In the genomic region with DNA sequence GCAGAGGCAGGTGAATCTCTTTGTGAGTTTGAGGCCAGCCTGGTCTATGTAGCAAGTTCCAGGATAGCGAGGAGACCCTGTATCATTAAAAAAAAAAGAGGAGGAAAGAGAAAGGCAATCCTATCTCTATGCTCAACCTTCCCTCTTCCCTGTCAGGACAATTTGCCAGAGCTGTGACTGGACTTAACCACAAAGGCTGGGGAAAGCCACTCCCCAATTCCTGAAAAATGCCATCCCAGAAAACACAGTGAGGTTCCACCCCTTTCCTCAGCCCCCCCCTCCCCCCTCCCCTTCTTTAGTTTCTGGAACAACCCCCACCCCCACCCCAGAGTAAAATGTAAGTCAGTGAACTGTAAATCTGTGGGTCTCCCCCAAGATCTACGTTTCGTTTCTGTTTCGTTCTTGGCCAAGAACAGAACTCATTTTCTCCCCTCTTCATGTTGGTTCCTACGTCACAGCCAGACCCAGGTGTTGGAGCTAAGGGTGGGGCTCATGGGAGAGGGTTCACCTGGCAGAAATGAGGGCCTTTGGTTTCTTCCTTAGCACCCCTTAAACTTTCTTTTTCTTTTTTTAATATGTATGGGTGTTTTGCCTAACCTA, we compare ENCODE assay signal across 32 mouse cellular contexts. TPM values are rescaled to one million over a fixed set of nuclear protein-coding genes. Genes with fewer than 3 reads are reported as not detected.
DNase-seq lines count a peak whose midpoint lies in the region; ATAC-seq and TF ChIP-seq lines count a peak whose summit lies in the region.
"Had no signal": no experiment of that assay in that cellular context is flagged by ENCODE, and none has a peak within 500 bp of the region (broad histone marks: within the 10 kb centered on the region; RNA-seq: fewer than 3 reads in every experiment).

No protein-coding gene starts in this region.

- no peak overlapping the region for H3K9ac ChIP-seq in stomach, embryonic 16.5 days (ENCODE audit: low read length)
- H3K9ac ChIP-seq in stomach, postnatal 0 days (ENCODE audit: low read length) = no peak overlapping the region
- no peak overlapping the region for H3K9ac ChIP-seq in liver, embryonic 14.5 days (replicated peaks)
- H3K9ac ChIP-seq: embryonic facial prominence, embryonic 12.5 days; forebrain, embryonic 12.5 days; heart, embryonic 15.5 days; hindbrain, embryonic 14.5 days; neural tube, embryonic 15.5 days had no signal

- ATAC-seq in stomach, embryonic 16.5 days (ENCODE audit: insufficient read depth, low FRiP score) = no peak
- ATAC-seq in stomach, postnatal 0 days (ENCODE audit: low FRiP score, low TSS enrichment) = no peak
- no peak for ATAC-seq in liver, embryonic 14.5 days (ENCODE audit: insufficient read depth)
- ATAC-seq: inflammation-experienced regulatory T-cells, adult 6 months had no signal

- H3K4me3 ChIP-seq in stomach, embryonic 16.5 days (replicated peaks; ENCODE audit: low read length) = no peak overlapping the region
- no peak overlapping the region for H3K4me3 ChIP-seq in stomach, postnatal 0 days (ENCODE audit: low read depth, low read length)
- H3K4me3 ChIP-seq in liver, embryonic 14.5 days (ENCODE audit: insufficient read depth in 1 of 2, low read depth in 2 of 2, low read length in 2 of 2) = no peak overlapping the region
- H3K4me3 ChIP-seq: embryonic facial prominence, embryonic 12.5 days; erythroblast, embryonic 14.5 days; forebrain, embryonic 12.5 days; heart, embryonic 15.5 days; neural tube, embryonic 15.5 days had no signal

- no peak overlapping the region for H3K4me2 ChIP-seq in stomach, embryonic 16.5 days (ENCODE audit: low read depth, low read length)
- no peak overlapping the region for H3K4me2 ChIP-seq in stomach, postnatal 0 days (replicated peaks; ENCODE audit: low read depth)
- no peak overlapping the region for H3K4me2 ChIP-seq in liver, embryonic 14.5 days (ENCODE audit: low read depth)
- H3K4me2 ChIP-seq: embryonic facial prominence, embryonic 12.5 days; forebrain, embryonic 12.5 days; heart, embryonic 15.5 days; hindbrain, embryonic 14.5 days; midbrain, embryonic 11.5 days; neural tube, embryonic 15.5 days had no signal

- H3K36me3 ChIP-seq in stomach, embryonic 16.5 days (ENCODE audit: control insufficient read depth, insufficient read depth, low read length) = no peaks in the 10 kb centered on the region
- no peaks in the 10 kb centered on the region for H3K36me3 ChIP-seq in stomach, postnatal 0 days (ENCODE audit: control insufficient read depth, insufficient read depth, low read length)
- H3K36me3 ChIP-seq in liver, embryonic 14.5 days (replicated peaks; ENCODE audit: control insufficient read depth, insufficient read depth, low read depth) = no peaks in the 10 kb centered on the region
- H3K36me3 ChIP-seq: embryonic facial prominence, embryonic 12.5 days; forebrain, embryonic 12.5 days; G1E; heart, embryonic 15.5 days; neural tube, embryonic 15.5 days had no signal

- H3K27me3 ChIP-seq in stomach, embryonic 16.5 days (ENCODE audit: control insufficient read depth, insufficient read depth, low read length) = no peaks in the 10 kb centered on the region
- H3K27me3 ChIP-seq in stomach, postnatal 0 days (ENCODE audit: control insufficient read depth, insufficient read depth, low read length) = no peaks in the 10 kb centered on the region
- H3K27me3 ChIP-seq in liver, embryonic 14.5 days (ENCODE audit: control insufficient read depth, insufficient read depth, low read length) = no peaks in the 10 kb centered on the region
- H3K27me3 ChIP-seq: embryonic facial prominence, embryonic 12.5 days; heart, embryonic 15.5 days; neural tube, embryonic 15.5 days had no signal

- no peak for TF ChIP-seq EP300 in stomach, postnatal 0 days (optimal IDR thresholded peaks at IDR 0.05)
- no peak for TF ChIP-seq EP300 in liver, embryonic 14.5 days (IDR thresholded peaks at IDR 0.05; ENCODE audit: low read depth)

- DNase-seq in stomach, postnatal 0 days (ENCODE audit: low spot score) = no peak
- DNase-seq in NIH3T3 (ENCODE audit: low read depth) = peak; percentile 84
- DNase-seq in liver, embryonic 14.5 days (ENCODE audit: low read depth in 3 of 3, low spot score in 3 of 3) = no peak
- DNase-seq in layer of hippocampus, adult 18-20 months (ENCODE audit: low spot score in 2 of 2) = no peak
- no peak for DNase-seq in frontal cortex, postnatal 14 days (ENCODE audit: low spot score in 2 of 2)
- DNase-seq in layer of hippocampus, postnatal 10 days (ENCODE audit: low spot score in 2 of 2) = no peak
- DNase-seq: adrenal gland, postnatal 10 days; cerebellum, postnatal 10 days; gastrocnemius, postnatal 36 days; heart, postnatal 36 days; kidney, adult 2 months; lung, postnatal 10 days; right cerebral cortex, adult 18-20 months; thymus, postnatal 14 days had no signal

- no peak for TF ChIP-seq CTCF in stomach, postnatal 0 days (IDR thresholded peaks at IDR 0.05; ENCODE audit: low read depth)
- TF ChIP-seq CTCF in liver, embryonic 14.5 days (IDR thresholded peaks at IDR 0.05; ENCODE audit: low read depth) = no peak

- no peaks in the 10 kb centered on the region for H3K9me3 ChIP-seq in stomach, embryonic 16.5 days (replicated peaks; ENCODE audit: control insufficient read depth, low read length)
- no peaks in the 10 kb centered on the region for H3K9me3 ChIP-seq in stomach, postnatal 0 days (ENCODE audit: control insufficient read depth, low read length)
- H3K9me3 ChIP-seq in liver, embryonic 14.5 days (ENCODE audit: control insufficient read depth, low read length) = no peaks in the 10 kb centered on the region
- H3K9me3 ChIP-seq: embryonic facial prominence, embryonic 12.5 days; forebrain, embryonic 12.5 days; G1E; heart, embryonic 15.5 days; neural tube, embryonic 15.5 days had no signal

- 0 out of 2 replicates have a peak overlapping the region, but pooled peaks have one; percentile 2 for H3K27ac ChIP-seq in stomach, embryonic 16.5 days (ENCODE audit: low read length)
- no peak overlapping the region for H3K27ac ChIP-seq in stomach, postnatal 0 days (replicated peaks)
- H3K27ac ChIP-seq in liver, embryonic 14.5 days = peak overlapping the region; percentile 29; the same call in 1 of the 2 replicates
- H3K27ac ChIP-seq: embryonic facial prominence, embryonic 12.5 days; forebrain, embryonic 12.5 days; heart, embryonic 15.5 days; hindbrain, embryonic 14.5 days; kidney, postnatal 0 days; neural tube, embryonic 15.5 days had no signal

- WGBS in stomach, embryonic 16.5 days = 78% methylated on average over 5 of the region's 5 CpGs
- WGBS in stomach, postnatal 0 days = 68% methylated on average over 5 of the region's 5 CpGs
- 77% methylated on average over 5 of the region's 5 CpGs for WGBS in liver, embryonic 14.5 days (ENCODE audit: insufficient replicate concordance)

- H3K4me1 ChIP-seq in stomach, embryonic 16.5 days (ENCODE audit: control insufficient read depth, insufficient read depth, low read length) = peaks cover 19% of the 10 kb centered on the region
- H3K4me1 ChIP-seq in stomach, postnatal 0 days (replicated peaks; ENCODE audit: control insufficient read depth, insufficient read depth) = no peaks in the 10 kb centered on the region
- H3K4me1 ChIP-seq in liver, embryonic 14.5 days (replicated peaks; ENCODE audit: control insufficient read depth in 2 of 2, insufficient read depth in 2 of 2, low read length in 1 of 2) = peaks cover 54 to 62% of the 10 kb centered on the region in 2 experiments

RNA-seq across cellular contexts. Expression of a gene that starts 11.4 kb away (rescaled TPM):
- polyA plus RNA-seq in stomach, embryonic 16.5 days (2015; fragmentation: Nextera tagmentation; extraction: Ambion mirVana) = 15.1 and 16.2 TPM in 2 replicates
- polyA plus RNA-seq in stomach, postnatal 0 days (2015; fragmentation: Nextera tagmentation; extraction: Ambion mirVana) = 18.9 and 20.4 TPM in 2 replicates
- 44.0 and 50.3 TPM in 2 replicates for polyA plus RNA-seq in liver, embryonic 14.5 days (2012; rRNA removed)
- 16.5 and 27.6 TPM in 2 replicates for polyA plus RNA-seq in liver, embryonic 14.5 days (2014; fragmentation: Nextera tagmentation; extraction: Ambion mirVana)
- total RNA-seq in layer of hippocampus, adult 18-20 months (2021) = 10 to 100 TPM; 94.5 to 95.9 TPM
- 10 to 100 TPM; 64.7 to 68.5 TPM for total RNA-seq in layer of hippocampus, postnatal 10 days (2021)

RNA-seq across cellular contexts. Expression of a gene that starts 23.1 kb away (rescaled TPM):
- 18.4 and 21.7 TPM in 2 replicates for polyA plus RNA-seq in stomach, embryonic 16.5 days (2015; fragmentation: Nextera tagmentation; extraction: Ambion mirVana)
- polyA plus RNA-seq in stomach, postnatal 0 days (2015; fragmentation: Nextera tagmentation; extraction: Ambion mirVana) = 11.3 and 12.7 TPM in 2 replicates
- 2.4 and 2.8 TPM in 2 replicates for polyA plus RNA-seq in liver, embryonic 14.5 days (2012; rRNA removed)
- 2.1 and 2.5 TPM in 2 replicates for polyA plus RNA-seq in liver, embryonic 14.5 days (2014; fragmentation: Nextera tagmentation; extraction: Ambion mirVana)
- total RNA-seq in layer of hippocampus, adult 18-20 months (2021) = 10 to 100 TPM; 37.0 to 45.2 TPM
- total RNA-seq in layer of hippocampus, postnatal 10 days (2021) = 10 to 100 TPM; 45.5 to 60.7 TPM

RNA-seq across cellular contexts. Expression of a gene that starts 53.5 kb away (rescaled TPM):
- 0.05 and 0.21 TPM in 2 replicates for polyA plus RNA-seq in stomach, embryonic 16.5 days (2015; fragmentation: Nextera tagmentation; extraction: Ambion mirVana)
- not detected in 2 replicates for polyA plus RNA-seq in stomach, postnatal 0 days (2015; fragmentation: Nextera tagmentation; extraction: Ambion mirVana)
- polyA plus RNA-seq in liver, embryonic 14.5 days (2012; rRNA removed) = not detected in 2 replicates
- not detected in 2 replicates for polyA plus RNA-seq in liver, embryonic 14.5 days (2014; fragmentation: Nextera tagmentation; extraction: Ambion mirVana)
- total RNA-seq in layer of hippocampus, adult 18-20 months (2021) = under 1 TPM in 1 of 2 experiments, not detected in 1; 0.12 TPM
- under 1 TPM; 0.21 to 0.69 TPM for total RNA-seq in layer of hippocampus, postnatal 10 days (2021)
- total RNA-seq: G1E; gastrocnemius, adult 18-20 months; gastrocnemius, postnatal 36 days; heart, postnatal 36 days; megakaryocyte progenitor cell, adult 5-6 weeks; midbrain, postnatal 0 days had no signal
- polyA plus RNA-seq: brain, embryonic 14.5 days; embryonic facial prominence, embryonic 12.5 days; erythroblast, embryonic 14.5 days; forebrain, embryonic 12.5 days; G1E; heart, embryonic 15.5 days; hindbrain, embryonic 14.5 days; inflammation-experienced regulatory T-cells, adult 6 months; kidney, adult 2 months; large intestine, adult 2 months; liver, embryonic 16.5 days; midbrain, embryonic 11.5 days; neural tube, embryonic 15.5 days; small intestine, adult 2 months had no signal
